Mouse (Mus musculus): Measurements from ENCODE around the gene Gm21985. TPM values are rescaled to one million over a fixed set of nuclear protein-coding genes. Genes with fewer than 3 reads are reported as not detected.

Gm21985 gene
- polyA plus RNA-seq, 1 experiment from 2014 or later: not detected

DNA sequence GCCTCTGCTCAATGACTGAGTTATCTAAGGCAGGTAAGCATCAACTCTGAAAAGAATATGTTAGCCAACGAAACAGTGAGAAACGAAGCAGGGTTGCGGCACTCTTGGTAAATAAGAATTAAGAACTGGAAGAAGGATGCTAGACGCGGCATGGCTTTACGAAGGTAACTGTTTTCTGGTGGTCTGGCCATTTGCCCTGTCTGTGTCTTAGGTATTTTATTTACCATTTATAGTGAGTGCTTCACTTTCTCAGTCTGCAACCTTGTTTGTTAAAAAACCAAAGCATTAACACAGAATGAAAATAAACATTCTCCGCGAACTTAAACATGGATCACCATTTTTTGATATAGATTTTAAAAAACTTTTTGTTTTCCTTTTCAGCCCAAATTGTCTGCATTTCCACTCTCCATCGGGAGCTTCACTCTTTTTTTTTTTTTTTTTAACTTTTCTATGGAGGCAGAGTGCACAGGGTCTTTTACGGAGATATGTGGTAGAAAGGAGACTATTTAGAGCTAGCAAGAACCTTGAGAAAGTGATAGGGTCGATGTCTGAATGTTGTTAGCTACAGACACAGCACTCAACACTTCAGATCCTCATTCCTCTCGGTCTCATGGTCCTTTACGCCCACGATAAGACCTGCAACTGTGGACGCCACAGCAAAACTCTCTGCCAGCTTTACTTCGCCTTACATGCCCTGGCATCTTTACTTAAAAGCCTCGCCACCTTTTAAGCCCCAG is 188.2 kb downstream of the Gm21985 start:
- ATAC-seq (ENCODE audit: low FRiP score, low TSS enrichment): peak; percentile 75; the same call in 1 of the 2 replicates
- no peaks in the 10 kb centered on the region for H3K9me3 ChIP-seq (ENCODE audit: control insufficient read depth, low read length)
- no peaks in the 10 kb centered on the region for H3K36me3 ChIP-seq (ENCODE audit: control insufficient read depth, insufficient read depth, low read length)
- no peaks in the 10 kb centered on the region for H3K27me3 ChIP-seq (ENCODE audit: control insufficient read depth, insufficient read depth, low read length)
- WGBS: 27% methylated on average over 17 of the region's 17 CpGs
- H3K9ac ChIP-seq (ENCODE audit: low read length): peak overlapping the region; percentile 92
- peak overlapping the region; percentile 86 for H3K27ac ChIP-seq (replicated peaks)
- TF ChIP-seq EP300 (optimal IDR thresholded peaks at IDR 0.05): no peak
- no peak for TF ChIP-seq CTCF (IDR thresholded peaks at IDR 0.05; ENCODE audit: low read depth)
- peak overlapping the region; percentile 89 for H3K4me3 ChIP-seq (ENCODE audit: low read depth, low read length)
- H3K4me2 ChIP-seq (replicated peaks; ENCODE audit: low read depth): peak overlapping the region; percentile 77
- no peaks in the 10 kb centered on the region for H3K4me1 ChIP-seq (replicated peaks; ENCODE audit: control insufficient read depth, insufficient read depth)
- no peak for DNase-seq (ENCODE audit: low spot score)

DNA sequence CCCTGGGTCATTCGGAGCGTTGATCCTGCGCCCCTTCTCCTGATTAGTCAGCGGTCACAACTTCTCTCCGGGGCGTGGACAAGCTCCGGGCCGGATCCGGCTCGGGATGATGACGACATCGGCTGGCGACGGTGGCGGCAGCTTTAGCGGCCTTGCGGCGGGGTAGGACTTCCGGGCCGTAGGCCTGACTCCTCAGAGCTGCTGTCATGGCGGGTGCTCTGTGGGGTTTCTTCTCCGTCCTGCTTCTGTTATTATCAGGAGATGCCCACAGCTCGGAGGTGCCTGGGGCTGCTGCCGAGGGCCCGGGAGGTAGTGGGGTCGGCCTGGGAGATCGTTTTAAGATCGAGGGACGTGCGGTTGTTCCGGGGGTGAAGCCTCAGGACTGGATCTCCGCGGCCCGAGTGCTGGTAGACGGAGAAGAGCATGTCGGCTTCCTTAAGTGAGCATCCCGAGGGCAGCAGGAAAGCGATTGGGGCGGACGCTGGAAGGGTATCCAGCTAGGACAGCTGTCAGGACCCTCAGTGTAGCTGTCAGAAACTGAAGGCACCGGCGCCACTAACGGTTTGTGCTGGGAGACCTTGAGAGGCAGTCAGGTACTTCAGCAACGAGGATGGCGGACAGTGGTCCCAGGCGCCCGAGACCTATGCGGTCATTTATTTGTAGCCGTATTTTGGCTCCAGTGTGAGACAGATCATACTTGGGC is 188.9 kb downstream of the Gm21985 start, which contains the start of gene Emc7:
Gene Emc7, plus strand, starts transcription at position 136 of the 703 bp plus-strand sequence.
- H3K4me3 ChIP-seq (ENCODE audit: low read depth, low read length): peak within 1 kb of the TSS; percentile 89
- peaks cover 2% of the 10 kb centered on the region; the same call in 1 of the 2 replicates for H3K36me3 ChIP-seq (ENCODE audit: control insufficient read depth, insufficient read depth, low read length)
- under 1% methylated on average over 49 of the region's 49 CpGs for WGBS
- peak; percentile 99 for ATAC-seq (ENCODE audit: low FRiP score, low TSS enrichment)
- no peaks in the 10 kb centered on the region for H3K27me3 ChIP-seq (ENCODE audit: control insufficient read depth, insufficient read depth, low read length)
- H3K9me3 ChIP-seq (ENCODE audit: control insufficient read depth, low read length): no peaks in the 10 kb centered on the region
- TF ChIP-seq EP300 (optimal IDR thresholded peaks at IDR 0.05) (no peak), CTCF (IDR thresholded peaks at IDR 0.05; ENCODE audit: low read depth) (0 out of 2 replicates have a peak, but pooled peaks have one; percentile 11)
- peak within 1 kb of the TSS; percentile 77 for H3K4me2 ChIP-seq (replicated peaks; ENCODE audit: low read depth)
- peak; percentile 98 for DNase-seq (ENCODE audit: low spot score)
- no peaks in the 10 kb centered on the region for H3K4me1 ChIP-seq (replicated peaks; ENCODE audit: control insufficient read depth, insufficient read depth)
- peak within 1 kb of the TSS; percentile 92 for H3K9ac ChIP-seq (ENCODE audit: low read length)
- H3K27ac ChIP-seq (replicated peaks): peak within 1 kb of the TSS; percentile 86

Other genes starting within 250 kb of the Gm21985 start
- gene Olfr1311, start 241.9 kb upstream of the Gm21985 start, polyA plus RNA-seq (2015; fragmentation: Nextera tagmentation; extraction: Ambion mirVana): not detected in 2 replicates
- not detected in 2 replicates for gene Olfr1312, start 216.1 kb upstream of the Gm21985 start, polyA plus RNA-seq (2015; fragmentation: Nextera tagmentation; extraction: Ambion mirVana)
- gene Olfr1313, start 188.5 kb upstream of the Gm21985 start, polyA plus RNA-seq (2015; fragmentation: Nextera tagmentation; extraction: Ambion mirVana): not detected in 2 replicates
- not detected in 2 replicates for gene Olfr1314, start 169.5 kb upstream of the Gm21985 start, polyA plus RNA-seq (2015; fragmentation: Nextera tagmentation; extraction: Ambion mirVana)
- gene Olfr1315-ps1, start 150.9 kb upstream of the Gm21985 start, polyA plus RNA-seq (2015; fragmentation: Nextera tagmentation; extraction: Ambion mirVana): not detected in 2 replicates
- not detected in 2 replicates for gene Olfr1316, start 131.3 kb upstream of the Gm21985 start, polyA plus RNA-seq (2015; fragmentation: Nextera tagmentation; extraction: Ambion mirVana)
- not detected in 2 replicates for gene Olfr1317, start 126.0 kb upstream of the Gm21985 start, polyA plus RNA-seq (2015; fragmentation: Nextera tagmentation; extraction: Ambion mirVana)
- 0.05 TPM in 1 of 2 replicates, not detected in the other for gene Olfr1318, start 112.1 kb upstream of the Gm21985 start, polyA plus RNA-seq (2015; fragmentation: Nextera tagmentation; extraction: Ambion mirVana)
- gene Lpcat4, start 26.8 kb upstream of the Gm21985 start, polyA plus RNA-seq (2015; fragmentation: Nextera tagmentation; extraction: Ambion mirVana): 40.2 and 52.0 TPM in 2 replicates
- 0.06 and 0.10 TPM in 2 replicates for gene Nutm1, start 7.0 kb upstream of the Gm21985 start, polyA plus RNA-seq (2015; fragmentation: Nextera tagmentation; extraction: Ambion mirVana)
- 169 and 172 TPM in 2 replicates for gene Nop10, start 4.4 kb upstream of the Gm21985 start, polyA plus RNA-seq (2015; fragmentation: Nextera tagmentation; extraction: Ambion mirVana)
- gene Slc12a6, start 489 bp upstream of the Gm21985 start, polyA plus RNA-seq (2015; fragmentation: Nextera tagmentation; extraction: Ambion mirVana): 5.4 and 6.2 TPM in 2 replicates
- gene Emc4, start 101.7 kb downstream of the Gm21985 start, polyA plus RNA-seq (2015; fragmentation: Nextera tagmentation; extraction: Ambion mirVana): 120 and 123 TPM in 2 replicates
- gene Katnbl1, start 112.9 kb downstream of the Gm21985 start, polyA plus RNA-seq (2015; fragmentation: Nextera tagmentation; extraction: Ambion mirVana): 25.8 and 26.4 TPM in 2 replicates
- gene Emc7, start 188.7 kb downstream of the Gm21985 start, polyA plus RNA-seq (2015; fragmentation: Nextera tagmentation; extraction: Ambion mirVana): 23.6 and 24.5 TPM in 2 replicates
- gene Chrm5, start 214.5 kb downstream of the Gm21985 start, polyA plus RNA-seq (2015; fragmentation: Nextera tagmentation; extraction: Ambion mirVana): not detected in 2 replicates
- gene Aven, start 226.7 kb downstream of the Gm21985 start, polyA plus RNA-seq (2015; fragmentation: Nextera tagmentation; extraction: Ambion mirVana): 3.6 and 4.7 TPM in 2 replicates

Data from stomach, postnatal 0 days (tissue).